Mouse (Mus musculus): Measurements from ENCODE around the gene Mmel1. TPM values are rescaled to one million over a fixed set of nuclear protein-coding genes. Genes with fewer than 3 reads are reported as not detected.

The Mmel1 gene
- total RNA-seq, 2 experiments from 2014 or later, result not detected

DNA sequence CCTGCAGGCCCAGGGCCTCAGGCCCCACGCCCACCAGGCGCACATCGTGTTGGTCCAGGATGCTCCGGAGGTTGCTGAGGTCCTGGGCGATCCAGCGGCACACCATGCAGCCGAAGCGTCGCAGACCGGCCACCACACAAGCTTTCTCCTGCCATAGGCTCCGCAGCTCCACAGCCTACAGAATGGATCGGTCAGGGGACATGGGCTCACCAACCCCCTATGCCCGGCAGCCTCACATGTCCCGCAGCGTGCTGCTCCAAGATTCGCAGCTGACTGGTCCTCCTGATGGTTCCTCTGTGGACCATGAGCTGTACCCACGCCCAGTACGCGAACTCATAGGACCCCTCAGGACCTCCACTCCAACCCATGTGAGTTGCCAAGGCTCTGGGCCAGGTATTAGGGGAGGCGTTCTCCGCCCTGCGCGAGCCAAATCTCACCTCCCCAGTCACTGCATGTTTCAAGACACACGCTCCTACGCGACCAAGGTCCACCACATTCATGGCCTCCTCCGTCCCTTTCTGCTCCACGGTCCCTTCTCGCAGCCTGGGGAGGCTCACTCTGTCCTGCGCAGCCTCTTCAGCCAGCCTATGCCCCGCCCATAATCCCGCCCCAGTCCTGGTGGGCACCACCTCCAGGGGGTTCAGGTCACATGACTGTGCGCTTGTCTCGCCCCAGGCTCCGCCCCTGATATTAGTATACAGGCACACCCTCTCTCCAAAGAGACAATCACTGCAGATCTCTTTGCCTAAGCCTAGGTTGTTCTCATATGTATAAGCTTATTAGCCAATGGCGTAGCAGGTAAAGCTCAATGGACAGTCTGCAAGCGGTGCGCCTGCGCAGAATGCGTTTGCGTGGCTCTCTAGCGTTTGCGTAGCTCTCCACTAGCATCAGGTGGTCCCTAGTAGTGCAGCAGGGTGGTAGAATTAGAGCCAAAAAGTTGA lies 29.4 kb downstream of the Mmel1 start, which contains the start of gene Fam213b:
Fam213b (minus strand) TSS at position 630 of the 941 bp plus-strand sequence.
- TF ChIP-seq CTCF (IDR thresholded peaks at IDR 0.05), result no peak
- peak within 1 kb of the TSS; percentile 83 for H3K4me3 ChIP-seq
- peak within 1 kb of the TSS; percentile 90 for H3K27ac ChIP-seq
- DNase-seq, result peak; percentile 90
- intact Hi-C loops (cut with DNase I), result no loop called here

DNA sequence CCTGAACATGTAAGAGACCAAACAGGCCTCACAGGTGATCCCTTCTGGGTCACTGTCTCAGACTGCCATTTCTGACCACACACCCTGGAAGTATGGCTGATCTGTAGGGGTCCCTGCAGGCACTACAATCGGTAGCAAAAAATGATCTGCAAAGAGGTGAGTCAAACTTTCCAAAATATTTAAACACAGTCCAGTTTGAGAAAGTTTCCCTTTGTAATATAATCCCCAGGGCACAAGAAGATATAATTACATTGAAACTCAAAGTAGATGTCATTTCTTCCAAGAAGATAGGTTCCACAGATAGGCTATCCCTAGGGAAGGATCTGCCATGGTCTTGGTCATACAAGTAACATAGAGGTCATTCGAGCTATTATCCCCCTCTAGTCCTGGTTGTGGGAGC lies 33.0 kb downstream of the Mmel1 start:
- intact Hi-C loops (cut with DNase I), result no loop called here
- no peak for DNase-seq
- no peak for TF ChIP-seq CTCF (IDR thresholded peaks at IDR 0.05)
- Histone ChIP-seq H3K4me3 (no peak overlapping the region), H3K27ac (no peak overlapping the region)

DNA sequence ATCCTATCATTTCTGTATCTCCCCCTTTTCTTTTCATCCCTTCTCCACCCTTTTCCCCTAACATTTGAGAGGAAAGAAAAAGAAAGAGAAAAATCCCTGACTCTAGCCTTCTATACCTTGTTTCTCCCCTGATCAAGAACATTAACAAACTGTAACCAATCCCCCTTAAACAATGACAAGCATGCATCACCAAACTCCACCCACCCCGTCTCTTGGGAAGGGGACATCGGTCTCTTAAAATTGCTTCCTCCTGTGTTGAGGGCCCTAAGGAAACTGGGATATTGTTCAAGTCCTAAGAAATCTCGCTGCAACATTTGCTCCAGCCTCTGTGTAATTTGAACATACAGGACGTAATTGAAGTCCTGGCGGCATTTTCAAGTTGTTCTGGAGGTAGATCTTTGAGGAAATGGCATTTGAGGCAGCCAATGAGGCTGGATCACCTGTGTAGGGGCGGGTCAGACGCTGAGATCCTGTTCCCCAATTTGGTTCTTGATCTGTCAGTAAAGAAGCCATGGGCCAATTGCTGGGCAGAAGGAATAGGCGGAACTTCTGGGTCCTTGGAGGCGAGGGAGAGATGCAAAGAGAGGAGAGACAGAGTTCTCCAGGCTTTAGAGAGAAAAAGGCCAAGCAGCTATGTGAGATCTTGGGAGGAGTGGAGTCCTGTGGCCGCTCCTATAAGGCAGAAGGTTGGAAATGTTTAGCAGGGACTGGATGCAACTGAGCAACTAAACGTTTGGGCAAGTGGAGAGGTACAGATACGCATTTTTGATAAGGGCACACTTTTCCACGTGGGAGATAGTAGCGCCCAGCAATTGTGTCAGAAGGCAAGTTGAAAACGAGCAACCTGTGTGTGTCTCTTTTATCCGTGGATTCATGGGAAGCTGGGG lies 35.0 kb downstream of the Mmel1 start:
- intact Hi-C loops (cut with DNase I), result no loop called here
- H3K27ac ChIP-seq, result no peak overlapping the region

DNA sequence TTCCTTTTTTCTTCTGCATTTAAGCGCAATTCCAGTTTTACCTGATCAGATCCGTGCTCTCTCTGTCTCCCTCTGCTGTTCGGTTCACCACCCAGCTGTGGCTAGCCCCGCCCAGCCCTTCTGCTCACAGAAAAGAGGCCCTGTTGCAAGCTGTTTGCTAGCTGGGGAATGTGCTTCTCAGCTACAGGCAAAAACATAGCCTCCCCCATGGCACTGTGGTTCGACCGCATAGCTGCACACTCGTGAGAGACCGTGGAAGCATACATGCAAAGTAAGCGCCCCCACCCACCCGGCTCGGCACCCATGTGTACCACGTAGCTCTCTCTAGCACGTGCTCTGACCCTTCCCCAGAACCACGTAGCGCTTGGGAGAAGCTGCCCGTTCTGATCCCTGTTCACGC lies 38.4 kb downstream of the Mmel1 start:
- peak; percentile 71 for DNase-seq

More for the DNA sequence above, 35.0 kb downstream of the Mmel1 start:
- DNase-seq, result peak; percentile 65
- H3K4me3 ChIP-seq, result peak overlapping the region; percentile 46
- no peak for TF ChIP-seq CTCF (IDR thresholded peaks at IDR 0.05)

DNA sequence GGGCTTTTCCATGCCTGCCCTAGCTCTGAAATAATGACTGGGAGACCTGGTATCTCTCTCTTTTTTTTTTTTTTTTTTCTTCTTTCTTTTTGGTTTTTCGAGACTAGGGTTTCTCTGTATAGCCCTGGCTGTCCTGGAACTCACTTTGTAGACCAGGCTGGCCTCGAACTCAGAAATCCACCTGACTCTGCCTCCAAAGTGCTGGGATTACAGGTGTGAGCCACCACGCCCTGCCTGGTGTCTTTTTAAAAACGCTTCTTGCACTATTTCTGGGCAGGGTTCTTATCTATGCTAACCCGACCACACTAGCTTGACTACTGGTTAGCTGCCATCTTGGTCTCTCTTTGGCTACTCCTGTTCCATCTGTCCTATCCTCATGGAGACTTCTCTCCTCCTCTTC lies 39.1 kb downstream of the Mmel1 start:
- intact Hi-C loops (cut with DNase I), result no loop called here
- DNase-seq, result no peak

More for the DNA sequence above, 38.4 kb downstream of the Mmel1 start:
- Histone ChIP-seq H3K4me3 (no peak overlapping the region), H3K27ac (no peak overlapping the region)
- peak; percentile 89 for TF ChIP-seq CTCF (IDR thresholded peaks at IDR 0.05)
- intact Hi-C loops (cut with DNase I), result loop anchor here (2.0 kb wide), 1 partner anchor 31 kb away; no protein-coding TSS in a partner anchor

DNA sequence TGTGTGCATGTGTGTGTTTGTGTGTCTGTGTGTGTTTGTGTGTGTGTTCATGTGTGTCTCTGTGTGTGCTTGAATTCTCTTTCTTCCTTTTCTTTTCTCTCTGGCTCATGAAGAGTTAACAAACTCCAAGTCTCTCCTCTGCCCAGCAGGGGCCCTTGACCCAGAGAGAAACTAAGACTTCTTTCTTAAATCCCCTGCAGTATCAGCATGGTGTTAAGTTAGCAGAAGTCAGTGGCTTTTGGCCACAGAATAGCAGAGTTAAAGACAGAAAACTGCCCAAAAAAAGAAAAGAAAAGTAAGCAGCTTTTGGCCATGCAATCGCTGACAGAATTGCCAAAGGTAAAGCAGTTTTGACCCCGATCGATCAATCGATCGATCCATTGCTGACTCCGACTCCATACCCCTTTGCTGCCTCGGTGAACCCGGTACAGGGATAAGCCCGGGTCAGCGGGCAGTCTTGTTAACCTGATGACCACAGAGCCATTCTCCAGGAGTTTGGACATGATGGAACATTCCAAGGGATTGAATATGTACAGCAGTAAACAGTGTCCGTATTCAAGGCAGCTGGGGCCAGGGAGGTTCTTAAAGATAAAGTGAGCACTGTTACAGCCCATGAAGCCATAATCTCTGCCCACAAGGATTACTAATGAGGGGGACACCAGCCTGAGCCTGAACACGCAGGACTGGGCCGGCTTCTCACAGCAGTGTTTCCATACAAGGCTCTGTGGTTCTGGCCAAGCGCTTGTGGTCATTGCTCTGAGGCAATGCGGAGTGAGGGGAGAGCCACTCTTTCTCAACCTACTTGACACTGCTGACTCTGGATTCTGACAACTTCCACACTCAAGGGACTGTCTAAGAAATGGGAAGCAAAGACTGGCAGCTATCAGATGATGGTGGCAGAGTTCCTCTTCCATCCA lies 41.5 kb downstream of the Mmel1 start:
- DNase-seq, result no peak
- Histone ChIP-seq H3K27ac (peak overlapping the region; percentile 1; the same call in 1 of the 2 replicates), H3K4me3 (no peak overlapping the region)
- no peak for TF ChIP-seq CTCF (IDR thresholded peaks at IDR 0.05)
- intact Hi-C loops (cut with DNase I), result no loop called here

More for the DNA sequence above, 39.1 kb downstream of the Mmel1 start:
- no peak overlapping the region for H3K4me3 ChIP-seq
- H3K27ac ChIP-seq, result no peak overlapping the region
- TF ChIP-seq CTCF (IDR thresholded peaks at IDR 0.05), result no peak

DNA sequence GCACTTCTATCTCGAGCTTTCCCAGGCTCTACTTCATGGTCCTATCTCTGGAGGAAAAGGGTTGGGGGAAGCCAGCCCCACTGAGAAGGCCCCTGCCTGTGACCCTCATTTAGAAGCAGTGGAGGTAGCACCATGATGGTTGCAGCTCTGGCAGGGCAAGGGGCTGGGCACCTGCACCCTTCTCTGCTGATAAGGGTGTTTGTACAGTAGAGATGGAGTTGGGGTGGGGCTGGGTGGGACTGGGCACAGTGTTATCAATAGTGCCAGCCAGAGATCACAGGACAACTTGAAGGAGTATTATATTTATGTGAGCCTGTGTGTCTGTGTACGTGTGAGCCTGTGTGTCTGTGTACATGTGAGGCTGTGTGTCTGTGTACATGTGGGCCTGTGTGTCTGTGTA lies 42.3 kb downstream of the Mmel1 start:
- H3K4me3 ChIP-seq, result no peak overlapping the region
- no peak for DNase-seq
- H3K27ac ChIP-seq, result no peak overlapping the region
- intact Hi-C loops (cut with DNase I), result no loop called here
- TF ChIP-seq CTCF (IDR thresholded peaks at IDR 0.05), result no peak

DNA sequence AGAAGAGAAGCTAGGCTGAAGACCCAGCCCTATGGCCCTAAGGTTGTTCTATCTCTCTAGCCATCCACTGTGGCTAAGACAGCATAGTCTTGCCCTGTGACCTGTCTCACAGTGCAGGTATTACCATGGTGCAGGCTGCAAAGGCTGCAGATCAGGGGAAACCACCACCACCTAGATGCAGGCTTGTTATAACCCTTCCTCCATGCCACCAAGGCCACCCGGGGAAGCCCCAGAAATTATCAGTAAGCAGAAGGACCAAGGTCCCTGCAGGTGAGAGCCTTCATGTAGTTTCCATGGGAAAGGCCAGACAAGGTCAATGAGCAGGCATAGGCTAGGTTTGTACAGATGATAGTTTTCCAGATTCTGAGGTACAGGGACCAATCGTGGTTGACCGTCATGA lies 44.5 kb downstream of the Mmel1 start:
- Histone ChIP-seq H3K4me3 (no peak overlapping the region), H3K27ac (no peak overlapping the region)
- DNase-seq, result no peak
- intact Hi-C loops (cut with DNase I), result no loop called here
- no peak for TF ChIP-seq CTCF (IDR thresholded peaks at IDR 0.05)

DNA sequence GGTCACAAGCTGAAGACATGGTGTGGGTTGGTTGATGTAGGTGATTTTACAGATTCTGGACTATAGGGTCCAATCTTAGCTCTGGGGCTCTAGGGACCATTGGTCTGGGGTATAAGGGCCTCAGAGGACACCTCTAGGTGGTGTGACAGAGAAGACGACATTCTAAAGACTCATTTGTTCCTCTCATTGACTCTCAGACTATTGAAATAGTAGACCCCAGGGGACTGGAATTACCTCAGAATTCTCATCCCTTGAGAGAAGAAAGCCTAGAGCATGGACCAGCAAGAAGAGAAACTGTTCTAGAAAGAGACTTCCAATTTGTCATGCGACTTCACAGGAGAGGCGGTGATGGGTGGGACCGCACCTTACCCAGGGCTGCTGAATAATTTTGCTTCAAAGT lies 44.9 kb downstream of the Mmel1 start:
- Histone ChIP-seq H3K27ac (no peak overlapping the region), H3K4me3 (no peak overlapping the region)
- no peak for TF ChIP-seq CTCF (IDR thresholded peaks at IDR 0.05)
- intact Hi-C loops (cut with DNase I), result no loop called here
- DNase-seq, result no peak

DNA sequence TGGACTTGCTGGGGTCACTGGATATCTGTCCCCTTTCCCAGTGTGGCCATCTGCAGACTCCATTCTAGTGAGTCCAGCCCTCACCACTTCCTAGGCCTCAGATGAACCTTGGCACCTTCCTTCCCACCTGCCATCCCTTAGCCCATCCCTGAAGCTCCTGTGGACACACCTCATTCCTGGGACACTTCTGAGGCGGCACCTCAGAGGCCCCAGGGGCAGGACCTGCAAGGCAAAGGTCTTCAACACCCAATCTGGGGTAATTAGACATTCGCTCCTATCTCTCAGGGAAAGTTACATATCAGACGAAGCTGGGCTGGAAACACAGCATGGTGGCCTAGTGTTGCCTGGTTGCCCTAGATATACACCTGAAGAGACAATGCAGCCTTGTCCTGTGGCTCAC lies 45.3 kb downstream of the Mmel1 start:
- no peak overlapping the region for H3K4me3 ChIP-seq
- no peak for DNase-seq
- intact Hi-C loops (cut with DNase I), result no loop called here
- no peak overlapping the region for H3K27ac ChIP-seq
- no peak for TF ChIP-seq CTCF (IDR thresholded peaks at IDR 0.05)

DNA sequence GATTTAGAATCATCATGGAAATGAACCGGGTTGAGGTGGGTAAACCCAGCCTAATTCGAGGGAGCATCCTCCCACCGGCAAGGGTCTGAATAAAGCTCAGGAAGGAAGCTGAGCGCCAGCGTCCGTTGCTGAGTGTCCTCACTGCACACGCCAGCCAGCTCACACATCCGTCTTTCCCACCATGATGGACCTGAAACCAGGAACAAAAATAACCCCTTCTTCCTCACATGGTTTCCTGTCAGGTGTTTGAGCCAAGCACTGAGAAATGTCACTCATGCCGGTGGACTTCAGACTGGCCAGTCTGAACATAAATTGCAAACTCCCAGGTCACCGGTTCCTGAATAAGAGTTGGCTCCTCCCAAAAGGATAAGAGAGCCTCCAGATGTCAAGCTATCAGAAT lies 45.9 kb downstream of the Mmel1 start:
- no peak for TF ChIP-seq CTCF (IDR thresholded peaks at IDR 0.05)

DNA sequence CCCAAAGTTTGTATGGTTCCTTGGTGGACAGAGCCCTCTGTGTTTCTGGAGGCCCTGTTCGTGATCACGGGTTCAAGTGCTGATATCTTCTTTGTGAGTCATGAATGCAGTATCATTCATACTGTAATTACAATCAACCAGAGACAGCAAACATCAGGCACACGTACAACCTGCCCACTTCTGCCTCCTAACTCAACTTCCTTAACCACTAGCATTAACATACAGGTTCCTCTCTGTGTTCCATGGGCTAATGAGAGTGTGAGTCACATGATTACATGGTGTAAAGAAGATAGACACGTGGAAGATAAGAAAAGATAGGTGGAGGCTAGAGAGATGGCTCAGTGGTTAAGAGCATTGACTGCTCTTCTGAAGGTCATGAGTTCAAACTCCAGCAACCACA lies 47.3 kb downstream of the Mmel1 start:
- no peak for TF ChIP-seq CTCF (IDR thresholded peaks at IDR 0.05)

More for the DNA sequence above, 45.9 kb downstream of the Mmel1 start:
- no peak for DNase-seq
- Histone ChIP-seq H3K27ac (no peak overlapping the region), H3K4me3 (no peak overlapping the region)
- intact Hi-C loops (cut with DNase I), result no loop called here

More for the DNA sequence above, 47.3 kb downstream of the Mmel1 start:
- no peak for DNase-seq
- no peak overlapping the region for H3K4me3 ChIP-seq
- intact Hi-C loops (cut with DNase I), result no loop called here
- H3K27ac ChIP-seq, result no peak overlapping the region
